Mouse (Mus musculus) left cerebral cortex, postnatal 25 days (tissue): Measurements from ENCODE around the gene Rmnd1. TPM values are rescaled to one million over a fixed set of nuclear protein-coding genes. Genes with fewer than 3 reads are reported as not detected.

Experiments used
- DNase-seq, 2 experiments: peaks; one replicate each; pipeline ENCODE4 v3.0.0; 2022; ENCODE audit warnings: low spot score in 2 of 2, mixed read lengths in 1 of 2
- intact Hi-C: fragments of 180-260 bp; cut with DNase I; formaldehyde crosslinking; loops from one replicate; pipeline ENCODE4 v1.15.1; 2025
- total RNA-seq, 2 experiments: library from RNA; stranded (reverse); gene quantifications; 2 replicates each; pipeline ENCODE4 v1.2.3; 2021

Rmnd1 gene
- total RNA-seq, 2 experiments from 2014 or later = 36.3 to 44.6 TPM

GRCm38 (mm10) chr10:4364618-4365017, 67.6 kb downstream of the Rmnd1 start:
- intact Hi-C loops = no loop called here
- DNase-seq = no peak

GRCm38 (mm10) chr10:4357435-4357834, 74.8 kb downstream of the Rmnd1 start:
- intact Hi-C loops = no loop called here
- DNase-seq = no peak

- intact Hi-C loops = no loop called here
- DNase-seq = no peak
Observed at GRCm38 (mm10) chr10:4356640-4357039, 75.5 kb downstream of the Rmnd1 start.

GRCm38 (mm10) chr10:4355882-4356451, 76.2 kb downstream of the Rmnd1 start:
- intact Hi-C loops = no loop called here

GRCm38 (mm10) chr10:4354371-4355260, 77.6 kb downstream of the Rmnd1 start:
- no peak for DNase-seq
- intact Hi-C loops = no loop called here

More at GRCm38 (mm10) chr10:4355882-4356451, 76.2 kb downstream of the Rmnd1 start:
- no peak for DNase-seq

Other genes starting within 250 kb of the Rmnd1 start
- 10 to 100 TPM; 13.2 to 15.1 TPM for gene Akap12, start 166.0 kb downstream of the Rmnd1 start, total RNA-seq
- gene Zbtb2, start 44.3 kb downstream of the Rmnd1 start, total RNA-seq = 10 to 100 TPM in 1 of 2 experiments, 1 to 10 TPM in 1; 9.8 to 10.5 TPM
- 10 to 100 TPM; 19.5 to 22.0 TPM for gene Armt1, start 79 bp upstream of the Rmnd1 start, total RNA-seq
- gene Ccdc170, start 50.1 kb upstream of the Rmnd1 start, total RNA-seq = under 1 TPM; 0.25 to 0.46 TPM
- 1 to 10 TPM; 3.2 to 3.9 TPM for gene Esr1, start 179.2 kb upstream of the Rmnd1 start, total RNA-seq